Mouse (Mus musculus) cerebellum, adult (tissue): ENCODE data around the gene Gm28891.
"Not testable (repeated sequence)": the region's sequence is repeated elsewhere in the genome, so short reads cannot be mapped to it uniquely, and the experiment has no call there.

Experiments
- ATAC-seq: cut with Nextera tagmentation; 2 replicates; pipeline ENCODE4 v1.9.2; 2017; ENCODE audit warnings: mild to moderate bottlenecking, moderate library complexity, mixed read lengths; ENCODE audit not compliant: insufficient number of reproducible peaks, low FRiP score, low TSS enrichment

Gene Gm28891

GRCm38 (mm10) chrY:60240902-60241301, at the start of gene Gm28891:
Gene Gm28891, plus strand, starts transcription at chrY:60241202.
- not testable (repeated sequence) for ATAC-seq
